Comparison of ENCODE assay signal across 30 mouse cellular contexts in the genomic region with DNA sequence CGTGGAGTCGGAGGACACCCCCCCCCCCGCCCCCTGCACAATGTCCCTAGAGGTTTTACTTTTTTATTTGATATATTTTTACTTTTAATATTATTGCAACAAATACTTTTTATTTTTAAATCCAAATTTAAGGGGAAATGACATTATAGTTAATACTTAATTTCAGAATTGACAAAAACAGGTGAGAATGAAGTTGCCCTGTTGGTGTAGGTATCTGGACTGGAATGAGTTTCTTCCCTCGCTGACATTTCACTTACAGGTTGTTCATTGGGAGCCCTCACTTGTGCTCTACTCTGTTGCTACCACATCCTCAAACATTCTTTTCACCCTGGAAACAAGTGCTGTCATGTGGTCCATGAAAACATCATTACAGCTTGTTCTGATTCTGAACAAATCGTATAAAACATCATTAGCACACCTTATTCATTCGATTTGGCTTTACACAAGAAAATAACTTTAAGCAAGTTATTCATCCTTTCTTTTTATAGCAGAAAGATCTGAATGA. TPM values are rescaled to one million over a fixed set of nuclear protein-coding genes. Genes with fewer than 3 reads are reported as not detected.
DNase-seq lines count a peak whose midpoint lies in the region; ATAC-seq and TF ChIP-seq lines count a peak whose summit lies in the region.
"Had no signal": no experiment of that assay in that cellular context is flagged by ENCODE, and none has a peak within 500 bp of the region (broad histone marks: within the 10 kb centered on the region; RNA-seq: fewer than 3 reads in every experiment).

No protein-coding gene starts in this region.

- H3K27me3 ChIP-seq in thymus, adult 2 months (ENCODE audit: control insufficient read depth, insufficient read depth, low read length): no peaks in the 10 kb centered on the region
- no peaks in the 10 kb centered on the region for H3K27me3 ChIP-seq in heart, embryonic 11.5 days (ENCODE audit: control insufficient read depth, insufficient read depth, low read length)
- H3K27me3 ChIP-seq: embryonic facial prominence, embryonic 12.5 days; forebrain, embryonic 15.5 days; heart, embryonic 12.5 days; hindbrain, embryonic 13.5 days; limb, embryonic 13.5 days; liver, embryonic 15.5 days; midbrain, embryonic 12.5 days had no signal

- no peaks in the 10 kb centered on the region for H3K9me3 ChIP-seq in heart, embryonic 11.5 days (replicated peaks; ENCODE audit: control insufficient read depth, low read length)
- H3K9me3 ChIP-seq: embryonic facial prominence, embryonic 12.5 days; forebrain, embryonic 15.5 days; heart, embryonic 12.5 days; hindbrain, embryonic 13.5 days; limb, embryonic 13.5 days; liver, embryonic 15.5 days; midbrain, embryonic 12.5 days had no signal

- 19% methylated on average over 6 of the region's 6 CpGs for WGBS in thymus, adult 2 months
- 87% methylated on average over 6 of the region's 6 CpGs for WGBS in heart, embryonic 11.5 days (ENCODE audit: insufficient replicate concordance)

- ATAC-seq in CD4-positive, CD25-positive, alpha-beta regulatory T cell, adult 4 months: peak; percentile 33
- peak; percentile 19 for ATAC-seq in activated CD4-positive, CD25-positive, alpha-beta regulatory T cell, adult 4 months
- ATAC-seq in heart, embryonic 11.5 days (replicated peaks; ENCODE audit: insufficient number of reproducible peaks, low FRiP score, low TSS enrichment): no peak
- ATAC-seq: forebrain, embryonic 15.5 days had no signal

- peaks cover 9% of the 10 kb centered on the region for H3K4me1 ChIP-seq in thymus, adult 2 months (replicated peaks; ENCODE audit: control insufficient read depth, insufficient read depth, low read length)
- H3K4me1 ChIP-seq in heart, embryonic 11.5 days (ENCODE audit: control insufficient read depth, insufficient read depth, low read length): no peaks in the 10 kb centered on the region
- H3K4me1 ChIP-seq: embryonic facial prominence, embryonic 12.5 days; forebrain, embryonic 15.5 days; heart, embryonic 12.5 days; hindbrain, embryonic 13.5 days; limb, embryonic 13.5 days; midbrain, embryonic 12.5 days had no signal

- H3K36me3 ChIP-seq in thymus, adult 2 months (ENCODE audit: control insufficient read depth, insufficient read depth, low read length): no peaks in the 10 kb centered on the region
- no peaks in the 10 kb centered on the region for H3K36me3 ChIP-seq in heart, embryonic 11.5 days (ENCODE audit: control insufficient read depth, insufficient read depth, low read length)
- H3K36me3 ChIP-seq: embryonic facial prominence, embryonic 12.5 days; forebrain, embryonic 15.5 days; heart, embryonic 12.5 days; hindbrain, embryonic 13.5 days; limb, embryonic 13.5 days; liver, embryonic 15.5 days; midbrain, embryonic 12.5 days had no signal

- no peak for DNase-seq in thymus, adult 2 months
- no peak for DNase-seq in thymus, postnatal 25 days
- DNase-seq in naive thymus-derived CD4-positive, alpha-beta T cell, adult 2 months (ENCODE audit: low read depth): peak; percentile 78
- DNase-seq in urinary bladder, adult 2 months (ENCODE audit: low spot score): no peak
- no peak for DNase-seq in cerebellum, adult 11 months
- DNase-seq: adrenal gland, postnatal 10 days; cerebellum, adult 11-12 months; cerebellum, adult 9-11 months; embryo, embryonic 11 days; gastrocnemius, postnatal 25 days; heart, adult 11 months; heart, postnatal 4 days; kidney, adult 2 months; kidney, postnatal 36 days; lung, embryonic 14.5 days; lung, postnatal 14 days; right cerebral cortex, postnatal 25 days had no signal

- peak overlapping the region; percentile 74; the same call in 1 of the 2 replicates for H3K27ac ChIP-seq in thymus, adult 2 months (ENCODE audit: control insufficient read depth, insufficient read depth, low read length)
- H3K27ac ChIP-seq in heart, embryonic 11.5 days (ENCODE audit: low read depth, low read length): no peak overlapping the region
- H3K27ac ChIP-seq: embryonic facial prominence, embryonic 12.5 days; forebrain, embryonic 15.5 days; hindbrain, embryonic 13.5 days; layer of hippocampus, adult 2 months; left cerebral cortex, adult 2 months; limb, embryonic 13.5 days; liver, embryonic 15.5 days; midbrain, embryonic 12.5 days; stomach, postnatal 0 days had no signal

- TF ChIP-seq CTCF in thymus, adult 2 months (IDR thresholded peaks at IDR 0.05; ENCODE audit: borderline replicate concordance, control insufficient read depth, extremely low read depth, insufficient read depth, low read length, poor library complexity): no peak

- no peak overlapping the region for H3K9ac ChIP-seq in heart, embryonic 11.5 days (ENCODE audit: low read depth, low read length)
- H3K9ac ChIP-seq: embryonic facial prominence, embryonic 12.5 days; forebrain, embryonic 15.5 days; heart, embryonic 12.5 days; hindbrain, embryonic 13.5 days; limb, embryonic 13.5 days; liver, embryonic 15.5 days; lung, embryonic 14.5 days; midbrain, embryonic 12.5 days had no signal

- no peak overlapping the region for H3K4me3 ChIP-seq in thymus, adult 2 months (ENCODE audit: control insufficient read depth, insufficient read depth, low read length)
- no peak overlapping the region for H3K4me3 ChIP-seq in heart, embryonic 11.5 days (ENCODE audit: low read depth, low read length)
- H3K4me3 ChIP-seq: embryonic facial prominence, embryonic 12.5 days; forebrain, embryonic 15.5 days; heart, embryonic 12.5 days; hindbrain, embryonic 13.5 days; layer of hippocampus, adult 2 months; left cerebral cortex, adult 2 months; limb, embryonic 13.5 days; liver, embryonic 15.5 days; midbrain, embryonic 12.5 days had no signal

- no peak for TF ChIP-seq POLR2A in thymus, adult 2 months (IDR thresholded peaks at IDR 0.05; ENCODE audit: control insufficient read depth, extremely low read depth, insufficient read depth, low read length, poor library complexity)

- H3K4me2 ChIP-seq in heart, embryonic 11.5 days: no peak overlapping the region
- H3K4me2 ChIP-seq: embryonic facial prominence, embryonic 12.5 days; forebrain, embryonic 15.5 days; heart, embryonic 12.5 days; hindbrain, embryonic 13.5 days; limb, embryonic 13.5 days; liver, embryonic 15.5 days; lung, embryonic 14.5 days; midbrain, embryonic 12.5 days had no signal

RNA-seq across cellular contexts. Expression of gene Mbnl1, which starts 4.2 kb away (rescaled TPM):
- polyA plus RNA-seq in thymus, adult 2 months (2012; rRNA removed): 291 and 334 TPM in 2 replicates
- polyA plus RNA-seq in CD4-positive, CD25-positive, alpha-beta regulatory T cell, adult 4 months (2017; shearing (Covaris generic)): 1,000 to 10,000 TPM in 1 of 2 experiments, 100 to 1,000 TPM in 1; 862 to 1,011 TPM
- polyA plus RNA-seq in activated CD4-positive, CD25-positive, alpha-beta regulatory T cell, adult 4 months (2017; shearing (Covaris generic)): 100 to 1,000 TPM; 667 to 875 TPM
- 76.6 and 101 TPM in 2 replicates for polyA plus RNA-seq in heart, embryonic 11.5 days (2014; fragmentation: Nextera tagmentation; extraction: Ambion mirVana)
- polyA plus RNA-seq in urinary bladder, adult 2 months (2012; rRNA removed): 86.2 and 115 TPM in 2 replicates
